In the genomic region with DNA sequence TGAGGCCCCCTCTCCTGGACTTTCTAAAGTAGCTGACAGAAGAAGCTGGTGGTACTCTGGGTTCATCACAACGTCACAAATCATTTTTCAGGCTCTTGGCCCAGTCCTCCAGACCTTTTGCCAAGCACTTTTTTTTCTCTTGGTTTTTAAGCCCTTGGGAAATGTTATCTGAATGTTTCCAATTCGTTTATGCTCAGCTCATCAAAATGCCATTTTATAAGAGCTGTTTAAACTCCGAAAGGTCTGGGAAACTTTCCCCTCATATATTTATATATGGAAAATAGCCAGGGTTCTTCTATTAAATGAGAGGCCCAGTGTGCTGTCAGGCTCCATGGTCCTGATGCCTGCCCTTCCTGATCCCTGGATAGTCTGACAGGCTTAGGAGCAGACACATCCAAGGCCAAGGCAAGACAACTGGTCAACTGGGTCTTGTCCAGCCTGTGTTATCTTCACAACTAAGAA, we compare ENCODE assay signal across 31 mouse cellular contexts.
DNase-seq lines count a peak whose midpoint lies in the region; ATAC-seq and TF ChIP-seq lines count a peak whose summit lies in the region.
"Had no signal": no experiment of that assay in that cellular context is flagged by ENCODE, and none has a peak within 500 bp of the region (broad histone marks: within the 10 kb centered on the region; RNA-seq: fewer than 3 reads in every experiment).

No protein-coding gene starts in this region.

- no peak for DNase-seq in heart, adult 2 months
- DNase-seq in lung, embryonic 14.5 days, result peak; percentile 93
- DNase-seq in lung, adult 18-20 months, result no peak
- peak; percentile 67 for DNase-seq in NIH3T3 (ENCODE audit: low read depth)
- no peak for DNase-seq in adrenal gland, adult 8-10 months
- DNase-seq: adrenal gland, postnatal 25 days; cerebellum, adult 11-12 months; cerebellum, postnatal 10 days; forebrain, postnatal 0 days; heart, postnatal 14 days; kidney, adult 2 months; kidney, postnatal 25 days; layer of hippocampus, postnatal 36 days; left cerebral cortex, postnatal 4 days; right cerebral cortex, postnatal 4 days; thymus, adult 18-20 months; thymus, postnatal 25 days had no signal

- peaks cover 4% of the 10 kb centered on the region; the same call in 1 of the 2 replicates for H3K27me3 ChIP-seq in heart, embryonic 15.5 days
- no peaks in the 10 kb centered on the region for H3K27me3 ChIP-seq in heart, adult 2 months (ENCODE audit: control insufficient read depth, insufficient read depth, low read length)
- H3K27me3 ChIP-seq in lung, embryonic 14.5 days (ENCODE audit: insufficient read depth, low read length), result no peaks in the 10 kb centered on the region
- H3K27me3 ChIP-seq in stomach, embryonic 15.5 days (replicated peaks), result no peaks in the 10 kb centered on the region
- H3K27me3 ChIP-seq: embryonic facial prominence, embryonic 15.5 days; forebrain, embryonic 12.5 days; hindbrain, embryonic 15.5 days; midbrain, embryonic 13.5 days; neural tube, embryonic 13.5 days had no signal

- H3K27ac ChIP-seq in heart, embryonic 15.5 days, result no peak overlapping the region
- H3K27ac ChIP-seq in heart, adult 2 months, result no peak overlapping the region
- H3K27ac ChIP-seq in lung, embryonic 14.5 days (ENCODE audit: low read depth), result peak overlapping the region; percentile 71
- H3K27ac ChIP-seq in stomach, embryonic 15.5 days, result peak overlapping the region; percentile 57; the same call in 1 of the 2 replicates
- H3K27ac ChIP-seq: embryonic facial prominence, embryonic 15.5 days; forebrain, embryonic 12.5 days; heart, embryonic 13.5 days; hindbrain, embryonic 10.5 days; hindbrain, embryonic 15.5 days; macrophage; midbrain, embryonic 13.5 days; neural tube, embryonic 13.5 days had no signal

- no peak for TF ChIP-seq CTCF in heart, adult 2 months (IDR thresholded peaks at IDR 0.05)
- TF ChIP-seq CTCF in lung, embryonic 14.5 days (IDR thresholded peaks at IDR 0.05; ENCODE audit: low read depth), result no peak

- 0 out of 2 replicates have a peak, but pooled peaks have one; percentile 39 for ATAC-seq in heart, embryonic 15.5 days (replicated peaks; ENCODE audit: insufficient number of reproducible peaks, insufficient read depth, low FRiP score, low read depth)
- ATAC-seq in lung, embryonic 14.5 days (ENCODE audit: insufficient read depth), result peak; percentile 88
- peak; percentile 14; the same call in 1 of the 2 replicates for ATAC-seq in stomach, embryonic 15.5 days (ENCODE audit: insufficient read depth, low FRiP score, low read depth)
- ATAC-seq: forebrain, postnatal 0 days; inflammation-experienced regulatory T-cells, adult 6 months; midbrain, embryonic 13.5 days; Patski had no signal

- TF ChIP-seq EP300 in heart, adult 2 months (IDR thresholded peaks at IDR 0.05; ENCODE audit: insufficient read depth, low read depth, low read length), result no peak

- intact Hi-C loops in heart, adult 2 months (cut with DNase I), result no loop called here

- no peaks in the 10 kb centered on the region for H3K36me3 ChIP-seq in heart, embryonic 15.5 days
- no peaks in the 10 kb centered on the region for H3K36me3 ChIP-seq in heart, adult 2 months (ENCODE audit: control insufficient read depth, insufficient read depth, low read length)
- H3K36me3 ChIP-seq in lung, embryonic 14.5 days (ENCODE audit: insufficient read depth), result no peaks in the 10 kb centered on the region
- no peaks in the 10 kb centered on the region for H3K36me3 ChIP-seq in stomach, embryonic 15.5 days
- H3K36me3 ChIP-seq: embryonic facial prominence, embryonic 15.5 days; forebrain, embryonic 12.5 days; G1E; heart, embryonic 13.5 days; hindbrain, embryonic 10.5 days; hindbrain, embryonic 15.5 days; midbrain, embryonic 13.5 days; neural tube, embryonic 13.5 days had no signal

- H3K4me3 ChIP-seq in heart, embryonic 15.5 days, result no peak overlapping the region
- H3K4me3 ChIP-seq in heart, adult 2 months, result no peak overlapping the region
- H3K4me3 ChIP-seq in lung, embryonic 14.5 days (ENCODE audit: low read depth, low read length), result no peak overlapping the region
- no peak overlapping the region for H3K4me3 ChIP-seq in stomach, embryonic 15.5 days (replicated peaks)
- H3K4me3 ChIP-seq: embryonic facial prominence, embryonic 15.5 days; forebrain, embryonic 12.5 days; heart, embryonic 13.5 days; hindbrain, embryonic 10.5 days; hindbrain, embryonic 15.5 days; midbrain, embryonic 13.5 days; neural tube, embryonic 13.5 days had no signal

- no peaks in the 10 kb centered on the region for H3K9me3 ChIP-seq in heart, embryonic 15.5 days (replicated peaks)
- no peaks in the 10 kb centered on the region for H3K9me3 ChIP-seq in lung, embryonic 14.5 days (ENCODE audit: low read depth, low read length)
- no peaks in the 10 kb centered on the region for H3K9me3 ChIP-seq in stomach, embryonic 15.5 days
- H3K9me3 ChIP-seq: embryonic facial prominence, embryonic 15.5 days; forebrain, embryonic 12.5 days; G1E; heart, embryonic 13.5 days; hindbrain, embryonic 10.5 days; hindbrain, embryonic 15.5 days; midbrain, embryonic 13.5 days; neural tube, embryonic 13.5 days had no signal

- H3K79me2 ChIP-seq in heart, adult 2 months (replicated peaks; ENCODE audit: control insufficient read depth, insufficient read depth, low read length), result no peaks in the 10 kb centered on the region

- H3K4me1 ChIP-seq in heart, embryonic 15.5 days (replicated peaks), result no peaks in the 10 kb centered on the region
- H3K4me1 ChIP-seq in heart, adult 2 months (ENCODE audit: control insufficient read depth, insufficient read depth, low read length), result peaks cover 1% of the 10 kb centered on the region; the same call in 1 of the 2 replicates
- peaks cover 17% of the 10 kb centered on the region for H3K4me1 ChIP-seq in lung, embryonic 14.5 days (ENCODE audit: insufficient read depth)
- peaks cover 3% of the 10 kb centered on the region; the same call in 1 of the 2 replicates for H3K4me1 ChIP-seq in stomach, embryonic 15.5 days
- H3K4me1 ChIP-seq: forebrain, embryonic 12.5 days; hindbrain, embryonic 10.5 days; hindbrain, embryonic 15.5 days; midbrain, embryonic 13.5 days; neural tube, embryonic 13.5 days had no signal

- H3K4me2 ChIP-seq in heart, embryonic 15.5 days, result no peak overlapping the region
- H3K4me2 ChIP-seq in lung, embryonic 14.5 days, result no peak overlapping the region
- no peak overlapping the region for H3K4me2 ChIP-seq in stomach, embryonic 15.5 days
- H3K4me2 ChIP-seq: embryonic facial prominence, embryonic 15.5 days; forebrain, embryonic 12.5 days; heart, embryonic 13.5 days; hindbrain, embryonic 15.5 days; liver, embryonic 11.5 days; midbrain, embryonic 13.5 days; neural tube, embryonic 13.5 days had no signal

- 47% methylated on average over 3 of the region's 3 CpGs for WGBS in heart, embryonic 15.5 days
- 51% methylated on average over 3 of the region's 3 CpGs for WGBS in heart, adult 2 months
- WGBS in lung, embryonic 14.5 days, result 27% methylated on average over 3 of the region's 3 CpGs
- WGBS in stomach, embryonic 15.5 days, result 19% methylated on average over 3 of the region's 3 CpGs

- no peak for TF ChIP-seq POLR2A in heart, adult 2 months (IDR thresholded peaks at IDR 0.05; ENCODE audit: insufficient read depth, low read depth, low read length)

- no peak overlapping the region for H3K9ac ChIP-seq in heart, embryonic 15.5 days
- H3K9ac ChIP-seq in heart, adult 2 months (ENCODE audit: low read depth, low read length), result no peak overlapping the region
- H3K9ac ChIP-seq in lung, embryonic 14.5 days, result no peak overlapping the region
- no peak overlapping the region for H3K9ac ChIP-seq in stomach, embryonic 15.5 days
- H3K9ac ChIP-seq: embryonic facial prominence, embryonic 15.5 days; forebrain, embryonic 12.5 days; forebrain, postnatal 0 days; heart, embryonic 13.5 days; hindbrain, embryonic 15.5 days; midbrain, embryonic 13.5 days; neural tube, embryonic 13.5 days had no signal

Comparison
In these comparisons a context has a peak if more than half of its experiments do, and no peak if none do; other contexts are left out.
1. DNase-seq: peak in lung, embryonic 14.5 days (single experiment) and NIH3T3 (single experiment); none in heart, adult 2 months (0 of 2), lung, adult 18-20 months (0 of 2) and adrenal gland, adult 8-10 months (single experiment).
2. ATAC-seq: peak in every context shown above with its lines; median percentile 88 in lung, embryonic 14.5 days; 39 in heart, embryonic 15.5 days; 14 in stomach, embryonic 15.5 days.
3. H3K27ac ChIP-seq: peak in lung, embryonic 14.5 days (single experiment) and stomach, embryonic 15.5 days (single experiment); none in heart, embryonic 15.5 days (single experiment) and heart, adult 2 months (single experiment).